Mouse (Mus musculus) hindbrain, embryonic 10.5 days (tissue): Measurements from ENCODE around the gene Vac14. TPM values are rescaled to one million over a fixed set of nuclear protein-coding genes. Genes with fewer than 3 reads are reported as not detected.

ENCODE experiments used
- DNase-seq: peaks from one replicate; pipeline ENCODE4 v3.0.0-alpha.2; 2017; ENCODE audit warnings: low spot score
- H3K27ac ChIP-seq: fragments of 300-500 bp; sonication (generic); 2 replicates; pipeline ENCODE4 v1.5.1; 2016; ENCODE audit warnings: mild to moderate bottlenecking, moderate library complexity
- H3K27me3 ChIP-seq: fragments of 300-500 bp; sonication (generic); 2 replicates; pipeline ENCODE4 v1.6.1; 2016; ENCODE audit warnings: mild to moderate bottlenecking; ENCODE audit not compliant: poor library complexity, insufficient read depth, severe bottlenecking
- H3K36me3 ChIP-seq: fragments of 300-500 bp; sonication (generic); 2 replicates; pipeline ENCODE4 v1.6.1; 2016; ENCODE audit warnings: mild to moderate bottlenecking, moderate library complexity
- H3K4me1 ChIP-seq: fragments of 300-500 bp; sonication (generic); replicated peaks from 2 replicates; pipeline ENCODE4 v1.6.1; 2016; ENCODE audit warnings: mild to moderate bottlenecking
- H3K4me3 ChIP-seq: fragments of 300-500 bp; sonication (generic); 2 replicates; pipeline ENCODE4 v1.5.1; 2016; ENCODE audit warnings: mild to moderate bottlenecking, moderate library complexity
- H3K9me3 ChIP-seq: fragments of 300-500 bp; sonication (generic); 2 replicates; pipeline ENCODE4 v1.6.1; 2016; ENCODE audit warnings: mild to moderate bottlenecking, moderate library complexity
- WGBS: fragments of 180-500 bp; shearing (Covaris S2); methylation state at CpG from one replicate; pipeline ENCODE4 v1.1.7; 2016; 5-methylcytosine and 5-hydroxymethylcytosine counted together
- polyA plus RNA-seq: library from polyadenylated mRNA; unstranded; fragments of >200 nt; fragmentation: Nextera tagmentation; extraction: Ambion mirVana; gene quantifications from 2 replicates; pipeline ENCODE4 v1.2.1, GENCODE M21; 2016

Vac14 gene
- polyA plus RNA-seq, 1 experiment from 2014 or later: 31.9 TPM

DNA sequence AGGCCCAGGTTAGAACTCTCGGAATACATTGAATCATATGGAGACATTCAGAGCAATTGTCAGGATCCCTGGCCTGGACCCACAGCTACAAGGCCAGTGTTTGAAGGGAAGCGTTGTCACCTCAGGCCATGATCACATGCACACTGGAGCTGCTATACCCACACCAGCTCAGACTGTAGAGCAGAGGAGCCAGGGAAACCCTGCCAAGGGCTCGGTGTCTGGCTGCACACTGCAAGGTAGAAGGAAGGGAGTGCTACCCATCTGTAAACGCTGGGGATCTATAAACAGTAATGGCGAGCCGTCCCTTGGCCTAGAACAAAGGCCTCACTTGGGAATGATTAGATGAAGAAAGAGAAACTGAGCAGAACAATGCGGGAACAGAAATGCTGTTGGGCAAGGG is 81.1 kb downstream of the Vac14 start:
- Histone ChIP-seq H3K9me3 (no peaks in the 10 kb centered on the region), H3K4me3 (no peak overlapping the region), H3K27me3 (no peaks in the 10 kb centered on the region), H3K27ac (no peak overlapping the region), H3K4me1 (peaks cover 41% of the 10 kb centered on the region), H3K36me3 (peaks cover 62% of the 10 kb centered on the region)
- DNase-seq: no peak
- 87% methylated on average over 7 of the region's 7 CpGs for WGBS

DNA sequence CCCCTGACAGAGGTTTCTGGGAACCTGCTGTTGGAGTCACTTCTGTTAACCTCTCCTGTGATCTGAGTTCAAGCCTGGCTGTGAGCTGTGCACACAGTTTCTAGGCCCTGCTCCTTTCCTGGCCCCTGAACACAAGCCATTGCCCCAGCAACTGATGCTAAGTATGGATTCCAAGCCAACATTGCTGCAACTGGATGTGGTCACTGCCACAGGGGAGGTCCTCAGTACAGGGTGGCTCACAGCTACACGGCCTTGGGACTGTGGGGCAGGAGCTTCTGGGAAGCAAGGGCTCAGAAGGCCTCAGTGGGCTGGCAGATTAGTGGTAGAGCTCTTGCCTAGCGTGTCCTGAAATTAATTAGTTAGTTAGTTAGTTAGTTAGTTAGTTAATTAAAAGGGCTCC is 82.2 kb downstream of the Vac14 start:
- WGBS: 96% methylated on average over 2 of the region's 2 CpGs
- Histone ChIP-seq H3K9me3 (no peaks in the 10 kb centered on the region), H3K4me3 (no peak overlapping the region), H3K4me1 (peaks cover 45% of the 10 kb centered on the region), H3K27me3 (no peaks in the 10 kb centered on the region), H3K36me3 (peaks cover 69% of the 10 kb centered on the region), H3K27ac (no peak overlapping the region)
- no peak for DNase-seq

DNA sequence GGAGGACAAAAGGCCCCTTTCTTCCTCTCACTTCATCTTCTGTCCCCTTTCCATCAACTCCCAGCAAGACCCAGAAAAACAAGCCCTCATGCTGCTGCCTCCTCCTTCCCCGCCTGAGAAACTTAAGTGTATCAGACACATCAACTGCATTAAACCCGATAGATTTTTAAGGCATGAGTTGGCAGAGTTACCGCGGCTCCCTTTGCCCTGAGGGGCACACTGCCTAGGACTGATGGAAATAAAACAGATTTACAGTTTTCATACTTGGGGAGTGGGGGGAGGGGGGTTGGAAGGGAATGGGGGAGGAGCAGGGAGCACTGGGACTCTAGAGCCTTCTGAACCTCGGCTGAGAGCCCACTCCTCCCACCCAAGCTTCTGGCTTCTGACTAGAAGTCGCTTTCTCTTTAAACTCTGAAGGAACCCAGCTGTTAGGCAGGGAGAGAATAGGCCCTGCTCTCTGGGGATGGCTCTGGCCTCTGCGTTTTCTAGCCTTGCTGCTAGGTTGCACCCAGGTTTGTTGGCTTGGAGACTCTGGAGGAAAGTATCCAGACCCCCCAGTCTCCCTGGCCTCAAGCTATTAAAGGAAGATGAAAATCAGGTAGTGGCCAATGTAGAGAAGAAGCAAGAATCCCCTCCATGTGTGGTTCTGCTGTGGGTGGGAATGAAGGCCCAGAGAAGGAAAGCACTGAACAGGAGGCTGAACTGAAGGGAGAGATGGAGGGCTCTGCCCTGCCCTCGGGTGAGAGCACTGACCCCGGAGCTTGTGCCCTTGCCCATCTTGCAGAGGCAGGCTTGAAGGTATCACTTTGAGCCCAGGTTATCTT is 84.5 kb downstream of the Vac14 start:
- 0 out of 2 replicates have a peak overlapping the region, but pooled peaks have one; percentile 1 for H3K27ac ChIP-seq

DNA sequence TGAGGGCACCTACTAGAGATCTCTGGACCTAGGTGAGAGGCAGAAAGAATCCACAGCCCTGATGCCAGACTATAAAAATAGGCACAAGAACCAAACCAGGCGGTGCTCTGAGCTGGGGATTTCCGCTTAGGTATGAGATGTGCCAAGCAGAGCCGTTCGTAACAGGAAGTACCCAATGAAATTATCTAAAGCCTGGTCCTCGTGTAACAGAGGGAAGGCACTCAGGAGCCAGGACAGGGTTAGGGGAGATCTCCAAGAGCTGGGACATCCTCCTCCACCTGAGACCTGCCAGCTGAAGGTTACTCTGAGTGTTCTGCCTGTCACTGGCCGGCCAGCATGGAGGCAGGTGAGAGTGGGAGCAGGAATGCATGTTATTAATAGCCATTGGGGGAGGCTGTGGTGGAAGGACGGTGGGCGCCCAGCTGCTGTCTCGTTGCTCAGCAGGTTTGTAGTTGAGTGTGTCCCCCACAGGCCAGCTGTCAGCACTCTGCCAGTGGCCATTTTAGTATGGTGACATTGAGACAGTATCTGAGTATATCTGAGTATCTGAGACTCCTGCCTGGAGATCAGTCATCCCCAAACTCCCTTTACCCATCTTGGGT is 85.2 kb downstream of the Vac14 start:
- peaks cover 47% of the 10 kb centered on the region for H3K4me1 ChIP-seq
- H3K4me3 ChIP-seq: no peak overlapping the region
- H3K9me3 ChIP-seq: no peaks in the 10 kb centered on the region
- no peak for DNase-seq
- 82% methylated on average over 9 of the region's 9 CpGs for whole genome bisulfite sequencing
- no peaks in the 10 kb centered on the region for H3K27me3 ChIP-seq
- H3K27ac ChIP-seq: 0 out of 2 replicates have a peak overlapping the region, but pooled peaks have one; percentile 8
- H3K36me3 ChIP-seq: peaks cover 66% of the 10 kb centered on the region

More for the DNA sequence above, 84.5 kb downstream of the Vac14 start:
- Histone ChIP-seq H3K4me1 (peaks cover 41% of the 10 kb centered on the region), H3K4me3 (no peak overlapping the region), H3K9me3 (no peaks in the 10 kb centered on the region), H3K36me3 (peaks cover 60% of the 10 kb centered on the region), H3K27me3 (no peaks in the 10 kb centered on the region)
- no peak for DNase-seq
- WGBS: 35% methylated on average over 9 of the region's 9 CpGs

DNA sequence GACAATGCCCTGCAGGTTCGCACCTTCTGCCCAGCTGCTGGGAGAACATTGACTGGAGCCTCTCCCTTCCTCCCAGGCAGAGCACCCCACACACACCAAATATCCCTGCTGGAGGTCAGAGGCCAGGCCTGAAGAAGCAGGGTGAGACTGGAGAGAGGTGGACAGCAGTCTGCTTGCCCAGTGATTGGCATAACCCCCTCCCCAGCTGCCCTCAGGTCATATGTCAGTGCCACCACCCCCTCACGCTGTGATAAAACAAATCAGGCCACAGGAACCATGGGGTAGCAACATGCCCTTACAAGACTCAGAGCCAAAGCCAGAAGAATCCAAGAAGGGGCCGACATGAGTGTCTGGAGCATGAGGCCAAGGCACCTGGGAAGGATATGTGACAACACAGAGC is 85.7 kb downstream of the Vac14 start:
- WGBS: 75% methylated on average over 3 of the region's 3 CpGs
- H3K4me3 ChIP-seq: no peak overlapping the region
- peaks cover 50% of the 10 kb centered on the region for H3K4me1 ChIP-seq
- no peak for DNase-seq
- peak overlapping the region; percentile 42; the same call in 1 of the 2 replicates for H3K27ac ChIP-seq
- no peaks in the 10 kb centered on the region for H3K9me3 ChIP-seq
- H3K27me3 ChIP-seq: no peaks in the 10 kb centered on the region
- peaks cover 67% of the 10 kb centered on the region for H3K36me3 ChIP-seq

DNA sequence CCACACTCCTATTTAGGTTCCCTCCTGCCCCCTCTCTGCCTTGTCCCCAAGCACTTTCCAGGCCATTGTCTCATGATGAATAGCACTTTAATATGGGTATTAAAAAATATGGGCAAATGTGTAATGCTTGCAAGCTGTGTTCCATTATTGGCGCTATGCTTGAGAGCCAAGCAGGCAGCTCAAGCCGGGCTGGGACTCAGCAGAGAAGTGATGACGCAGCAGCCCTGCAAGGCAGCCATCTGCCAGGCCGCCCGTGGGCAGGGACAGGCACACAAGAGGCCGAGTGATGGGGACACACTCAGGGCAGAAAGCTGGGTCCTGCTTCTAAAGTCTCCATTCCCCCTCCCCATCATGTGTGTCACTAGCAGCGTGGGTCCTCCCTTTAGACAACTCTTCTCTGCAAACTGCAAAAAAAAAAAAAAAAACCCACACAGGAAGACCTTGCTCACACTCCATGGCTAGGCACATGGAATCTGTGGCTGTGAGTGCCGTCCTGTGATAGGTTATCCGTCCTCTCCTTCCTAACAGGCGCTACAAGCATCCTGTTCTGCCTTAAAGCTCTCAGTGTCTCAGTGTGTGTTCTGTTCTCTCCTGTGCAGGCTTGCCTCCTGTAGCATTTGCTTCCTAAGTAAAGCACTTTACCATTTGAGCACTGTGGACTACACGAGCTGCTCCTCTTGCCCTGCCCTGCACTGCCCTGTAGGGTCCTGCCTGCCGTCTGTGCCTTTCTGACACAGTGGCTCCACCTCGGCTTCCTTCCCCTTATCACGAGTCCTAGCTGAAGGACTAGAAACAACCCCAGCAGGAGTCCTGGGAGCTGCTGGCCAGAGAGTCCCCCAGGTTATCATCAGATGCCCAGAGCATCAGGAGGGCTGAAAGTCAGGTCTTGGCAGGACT is 87.3 kb downstream of the Vac14 start:
- no peak overlapping the region for H3K4me3 ChIP-seq
- no peaks in the 10 kb centered on the region for H3K27me3 ChIP-seq
- DNase-seq: no peak
- 73% methylated on average over 14 of the region's 14 CpGs for WGBS
- peaks cover 55% of the 10 kb centered on the region for H3K4me1 ChIP-seq
- peaks cover 68% of the 10 kb centered on the region for H3K36me3 ChIP-seq
- H3K9me3 ChIP-seq: no peaks in the 10 kb centered on the region
- 0 out of 2 replicates have a peak overlapping the region, but pooled peaks have one; percentile 14 for H3K27ac ChIP-seq

DNA sequence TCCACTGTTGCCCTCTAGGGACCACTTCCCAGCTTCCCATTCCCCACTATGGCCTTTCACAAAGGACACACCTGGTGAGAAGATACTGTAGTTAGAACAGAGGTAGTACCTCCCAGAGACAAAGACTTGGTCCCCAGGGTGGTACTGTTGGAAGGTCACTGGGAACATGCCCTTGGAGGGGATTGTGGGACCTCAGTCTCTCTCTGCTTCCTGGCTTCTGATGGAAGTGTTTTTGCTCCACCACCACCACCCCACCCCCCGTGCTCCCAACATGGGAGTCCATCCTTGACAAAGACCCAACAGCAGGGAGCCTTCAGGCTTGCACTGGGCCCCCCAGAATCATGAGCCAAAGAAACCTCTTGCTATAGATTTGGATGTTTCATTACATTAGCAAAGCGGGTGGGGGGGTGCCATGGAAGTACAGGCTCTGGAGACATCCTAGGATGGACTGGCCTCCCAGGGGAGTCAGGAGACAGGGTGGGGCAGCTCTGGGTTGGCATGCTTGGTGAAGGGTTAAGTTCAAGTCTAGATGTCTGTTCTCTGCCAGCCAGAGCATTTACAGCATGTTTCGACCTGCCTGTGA is 88.0 kb downstream of the Vac14 start:
- Histone ChIP-seq H3K27ac (no peak overlapping the region), H3K4me3 (no peak overlapping the region), H3K27me3 (no peaks in the 10 kb centered on the region), H3K4me1 (peaks cover 62% of the 10 kb centered on the region), H3K36me3 (peaks cover 69% of the 10 kb centered on the region), H3K9me3 (no peaks in the 10 kb centered on the region)
- DNase-seq: no peak
- 88% methylated on average over 3 of the region's 3 CpGs for WGBS

DNA sequence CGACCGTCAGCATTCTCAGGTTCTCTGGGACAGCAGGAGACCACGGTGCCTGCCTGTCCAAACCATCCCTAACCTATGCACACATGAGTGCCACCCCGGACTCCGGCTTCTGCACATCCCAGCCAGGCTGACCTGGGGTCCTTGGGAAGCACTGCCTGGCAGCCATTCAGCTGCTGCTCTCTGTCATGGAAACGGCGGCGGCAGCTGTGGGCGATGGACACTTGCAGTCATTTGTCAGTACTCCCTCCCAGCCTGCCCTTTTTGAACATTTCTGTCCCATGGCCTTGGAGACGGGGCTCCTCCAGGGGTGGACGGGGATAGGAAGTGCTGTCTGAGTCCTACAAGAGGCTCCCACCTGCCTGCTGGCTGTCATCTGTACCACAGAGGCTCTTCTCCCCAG is 90.0 kb downstream of the Vac14 start:
- H3K4me3 ChIP-seq: no peak overlapping the region
- H3K27ac ChIP-seq: peak overlapping the region; percentile 50; the same call in 1 of the 2 replicates
- H3K9me3 ChIP-seq: no peaks in the 10 kb centered on the region
- WGBS: 84% methylated on average over 11 of the region's 11 CpGs
- peaks cover 83% of the 10 kb centered on the region for H3K36me3 ChIP-seq
- no peak for DNase-seq
- no peaks in the 10 kb centered on the region for H3K27me3 ChIP-seq
- peaks cover 47% of the 10 kb centered on the region for H3K4me1 ChIP-seq

- H3K36me3 ChIP-seq: peaks cover 86% of the 10 kb centered on the region
- peaks cover 33% of the 10 kb centered on the region for H3K4me1 ChIP-seq
- WGBS: 69% methylated on average over 3 of the region's 3 CpGs
- H3K9me3 ChIP-seq: no peaks in the 10 kb centered on the region
- no peaks in the 10 kb centered on the region for H3K27me3 ChIP-seq
- peak overlapping the region; percentile 62 for H3K27ac ChIP-seq
- no peak overlapping the region for H3K4me3 ChIP-seq
- no peak for DNase-seq
Observed at GRCm38 (mm10) chr8:110710593-110710992, 92.2 kb downstream of the Vac14 start.

DNA sequence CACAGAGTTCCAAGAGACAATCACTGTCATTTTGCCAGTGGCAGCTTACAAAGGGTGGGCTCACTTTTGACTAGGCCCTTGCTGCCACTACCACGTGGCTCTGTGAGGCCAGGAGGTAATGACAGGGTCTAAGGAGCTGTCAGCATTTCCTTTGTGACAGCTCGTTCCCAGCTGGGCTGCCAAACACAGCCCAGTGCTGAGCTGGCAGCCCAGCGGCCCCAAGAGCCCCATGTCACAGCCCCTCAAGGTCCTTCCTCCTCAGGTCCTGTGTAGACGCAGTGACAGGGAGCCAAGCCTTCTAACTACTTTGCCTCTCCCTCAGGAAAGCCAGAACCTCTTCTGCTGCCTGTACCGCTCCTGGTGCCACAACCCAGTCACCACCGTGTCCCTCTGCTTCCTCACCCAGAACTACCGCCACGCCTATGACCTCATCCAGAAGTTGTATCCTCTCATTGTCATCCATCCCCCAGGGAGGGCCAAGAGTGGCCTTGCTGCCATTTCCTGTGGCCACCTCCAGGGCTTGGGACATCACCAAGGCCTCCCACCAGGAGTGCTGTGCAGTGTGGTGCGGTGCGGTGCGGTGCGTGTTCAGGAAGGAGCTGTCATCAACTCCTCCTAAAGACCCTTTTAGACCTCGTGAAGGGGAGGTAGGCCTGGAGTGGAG is 93.0 kb downstream of the Vac14 start:
- H3K4me1 ChIP-seq: peaks cover 41% of the 10 kb centered on the region
- H3K36me3 ChIP-seq: peaks cover 91% of the 10 kb centered on the region
- 82% methylated on average over 13 of the region's 13 CpGs for WGBS
- H3K27ac ChIP-seq: peak overlapping the region; percentile 62
- H3K4me3 ChIP-seq: no peak overlapping the region
- H3K9me3 ChIP-seq: no peaks in the 10 kb centered on the region
- no peaks in the 10 kb centered on the region for H3K27me3 ChIP-seq
- no peak for DNase-seq

GRCm38 (mm10) chr8:110713073-110713472 is 94.7 kb downstream of the Vac14 start:
- no peak for DNase-seq
- Histone ChIP-seq H3K4me1 (peaks cover 55% of the 10 kb centered on the region), H3K9me3 (no peaks in the 10 kb centered on the region), H3K36me3 (peaks cover 81% of the 10 kb centered on the region), H3K27ac (no peak overlapping the region), H3K4me3 (no peak overlapping the region), H3K27me3 (no peaks in the 10 kb centered on the region)
- WGBS: 93% methylated on average over 7 of the region's 7 CpGs
